Mouse (Mus musculus): ENCODE data around the gene Dcaf6.

DNA sequence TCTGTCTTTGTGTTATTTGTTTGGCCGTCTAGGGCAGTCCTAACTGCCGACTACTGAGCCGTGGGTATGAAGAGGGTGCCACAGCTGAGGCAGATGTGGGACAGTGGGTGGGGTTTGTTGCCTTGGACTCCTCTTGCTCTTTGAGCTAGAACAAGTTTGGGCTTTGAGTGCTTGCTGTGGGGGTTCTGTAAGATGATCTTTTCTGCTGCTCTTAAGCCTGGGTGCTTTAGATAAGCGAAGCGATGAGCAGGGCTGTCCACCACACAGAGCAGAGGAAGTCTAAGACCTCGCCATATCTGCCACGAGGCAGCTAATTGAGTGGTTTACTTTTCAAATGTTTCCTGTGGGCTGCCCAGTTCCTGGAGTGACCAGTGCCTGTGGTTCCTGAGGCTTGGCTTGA, 137.3 kb downstream of the Dcaf6 start:
- TF ChIP-seq CTCF (IDR thresholded peaks at IDR 0.05; ENCODE audit: insufficient read depth, low read depth, low read length) (no peak), POLR2A (IDR thresholded peaks at IDR 0.05; ENCODE audit: insufficient read depth, low read depth, low read length) (no peak)
